Mouse (Mus musculus): Measurements from ENCODE around the gene Thegl.
"Not testable (repeated sequence)": the region's sequence is repeated elsewhere in the genome, so short reads cannot be mapped to it uniquely, and the experiment has no call there.

Gene Thegl

GRCm38 (mm10) chr5:77094510-77095491, 79.0 kb downstream of the Thegl start:
- peak; percentile 66 for DNase-seq (ENCODE audit: low spot score)

- not testable (repeated sequence) for DNase-seq (ENCODE audit: low spot score)
Observed at GRCm38 (mm10) chr5:77096194-77096593, 80.4 kb downstream of the Thegl start.

GRCm38 (mm10) chr5:77097686-77098085, 81.9 kb downstream of the Thegl start:
- peak; percentile 37 for DNase-seq (ENCODE audit: low spot score)

GRCm38 (mm10) chr5:77098874-77099273, 83.1 kb downstream of the Thegl start:
- no peak for DNase-seq (ENCODE audit: low spot score)

GRCm38 (mm10) chr5:77099317-77099996, 83.6 kb downstream of the Thegl start:
- DNase-seq (ENCODE audit: low spot score) = peak; percentile 71

GRCm38 (mm10) chr5:77099997-77100380, 84.2 kb downstream of the Thegl start:
- no peak for DNase-seq (ENCODE audit: low spot score)

GRCm38 (mm10) chr5:77100691-77101090, 84.9 kb downstream of the Thegl start:
- DNase-seq (ENCODE audit: low spot score) = no peak

- DNase-seq (ENCODE audit: low spot score) = no peak
Observed at GRCm38 (mm10) chr5:77102522-77103365, 86.9 kb downstream of the Thegl start.

- no peak for DNase-seq (ENCODE audit: low spot score)
Observed at GRCm38 (mm10) chr5:77107146-77107822, 91.5 kb downstream of the Thegl start.

GRCm38 (mm10) chr5:77108806-77109205, 93.0 kb downstream of the Thegl start:
- DNase-seq (ENCODE audit: low spot score) = no peak

- no peak for DNase-seq (ENCODE audit: low spot score)
Observed at GRCm38 (mm10) chr5:77109814-77110213, 94.0 kb downstream of the Thegl start.

Data from embryo, embryonic 10 days (tissue).